Mouse (Mus musculus): ENCODE measurements at regions not wholly inside any gene's neighbourhood (a gene's known extent, or its start where the extent isn't known, plus 50 kb on each side); places are given as distances from the start of the nearest gene placed in this dataset.

GRCm38 (mm10) chr3:149253080-149253479 is 262.7 kb upstream of the Adgrl2 start:
- H3K27ac ChIP-seq (ENCODE audit: low read depth, low read length) = no peak overlapping the region

GRCm38 (mm10) chr3:149252144-149252543 is 261.8 kb upstream of the Adgrl2 start:
- H3K4me3 ChIP-seq (ENCODE audit: low read depth, low read length) = no peak overlapping the region
- ATAC-seq = no peak
- no peak overlapping the region for H3K27ac ChIP-seq (ENCODE audit: low read depth, low read length)
- H3K4me1 ChIP-seq (replicated peaks; ENCODE audit: control insufficient read depth, insufficient read depth, low read length) = no peaks in the 10 kb centered on the region
- no peaks in the 10 kb centered on the region for H3K27me3 ChIP-seq (replicated peaks; ENCODE audit: control insufficient read depth, insufficient read depth, low read length)
- 78% methylated on average over 6 of the region's 6 CpGs for WGBS
- no peak overlapping the region for H3K9ac ChIP-seq (ENCODE audit: low read depth, low read length)
- H3K36me3 ChIP-seq (ENCODE audit: control insufficient read depth, insufficient read depth) = no peaks in the 10 kb centered on the region
- no peaks in the 10 kb centered on the region for H3K9me3 ChIP-seq (ENCODE audit: control insufficient read depth)
- no peak for TF ChIP-seq CTCF (IDR thresholded peaks at IDR 0.05; ENCODE audit: low read depth)
- no peak overlapping the region for H3K4me2 ChIP-seq (replicated peaks; ENCODE audit: low read depth)

More at GRCm38 (mm10) chr3:149253080-149253479, 262.7 kb upstream of the Adgrl2 start:
- no peak overlapping the region for H3K4me3 ChIP-seq (ENCODE audit: low read depth, low read length)
- no peaks in the 10 kb centered on the region for H3K36me3 ChIP-seq (ENCODE audit: control insufficient read depth, insufficient read depth)
- no peak overlapping the region for H3K9ac ChIP-seq (ENCODE audit: low read depth, low read length)
- 65% methylated on average over 6 of the region's 6 CpGs for WGBS
- no peak for TF ChIP-seq CTCF (IDR thresholded peaks at IDR 0.05; ENCODE audit: low read depth)
- H3K4me1 ChIP-seq (replicated peaks; ENCODE audit: control insufficient read depth, insufficient read depth, low read length) = no peaks in the 10 kb centered on the region
- ATAC-seq = no peak
- H3K27me3 ChIP-seq (replicated peaks; ENCODE audit: control insufficient read depth, insufficient read depth, low read length) = no peaks in the 10 kb centered on the region
- no peak overlapping the region for H3K4me2 ChIP-seq (replicated peaks; ENCODE audit: low read depth)
- H3K9me3 ChIP-seq (ENCODE audit: control insufficient read depth) = no peaks in the 10 kb centered on the region

GRCm38 (mm10) chr3:149247626-149247987 is 257.3 kb upstream of the Adgrl2 start:
- H3K27ac ChIP-seq (ENCODE audit: low read depth, low read length) = no peak overlapping the region
- no peak overlapping the region for H3K9ac ChIP-seq (ENCODE audit: low read depth, low read length)
- no peak for TF ChIP-seq CTCF (IDR thresholded peaks at IDR 0.05; ENCODE audit: low read depth)
- no peaks in the 10 kb centered on the region for H3K9me3 ChIP-seq (ENCODE audit: control insufficient read depth)
- no peak for ATAC-seq
- no peaks in the 10 kb centered on the region for H3K27me3 ChIP-seq (replicated peaks; ENCODE audit: control insufficient read depth, insufficient read depth, low read length)
- WGBS = 72% methylated on average over 6 of the region's 6 CpGs
- no peak overlapping the region for H3K4me3 ChIP-seq (ENCODE audit: low read depth, low read length)
- H3K4me2 ChIP-seq (replicated peaks; ENCODE audit: low read depth) = no peak overlapping the region
- no peaks in the 10 kb centered on the region for H3K36me3 ChIP-seq (ENCODE audit: control insufficient read depth, insufficient read depth)
- H3K4me1 ChIP-seq (replicated peaks; ENCODE audit: control insufficient read depth, insufficient read depth, low read length) = no peaks in the 10 kb centered on the region

- no peaks in the 10 kb centered on the region for H3K4me1 ChIP-seq (replicated peaks; ENCODE audit: control insufficient read depth, insufficient read depth, low read length)
- no peaks in the 10 kb centered on the region for H3K9me3 ChIP-seq (ENCODE audit: control insufficient read depth)
- H3K4me3 ChIP-seq (ENCODE audit: low read depth, low read length) = no peak overlapping the region
- no peak overlapping the region for H3K9ac ChIP-seq (ENCODE audit: low read depth, low read length)
- no peaks in the 10 kb centered on the region for H3K36me3 ChIP-seq (ENCODE audit: control insufficient read depth, insufficient read depth)
- no peak for ATAC-seq
- TF ChIP-seq CTCF (IDR thresholded peaks at IDR 0.05; ENCODE audit: low read depth) = no peak
- WGBS = 66% methylated on average over 10 of the region's 10 CpGs
- no peak overlapping the region for H3K4me2 ChIP-seq (replicated peaks; ENCODE audit: low read depth)
- H3K27me3 ChIP-seq (replicated peaks; ENCODE audit: control insufficient read depth, insufficient read depth, low read length) = no peaks in the 10 kb centered on the region
- no peak overlapping the region for H3K27ac ChIP-seq (ENCODE audit: low read depth, low read length)
Observed at GRCm38 (mm10) chr3:149246935-149247625, 256.7 kb upstream of the Adgrl2 start.

- ATAC-seq = peak; percentile 41; the same call in 1 of the 2 replicates
- 69% methylated on average over 3 of the region's 3 CpGs for WGBS
Observed at GRCm38 (mm10) chr3:149239664-149240063, 249.3 kb upstream of the Adgrl2 start.

GRCm38 (mm10) chr3:149238076-149238475 is 247.7 kb upstream of the Adgrl2 start:
- Histone ChIP-seq H3K27me3 (replicated peaks; ENCODE audit: control insufficient read depth, insufficient read depth, low read length) (no peaks in the 10 kb centered on the region), H3K27ac (ENCODE audit: low read depth, low read length) (no peak overlapping the region), H3K4me2 (replicated peaks; ENCODE audit: low read depth) (no peak overlapping the region), H3K9ac (ENCODE audit: low read depth, low read length) (no peak overlapping the region), H3K4me3 (ENCODE audit: low read depth, low read length) (no peak overlapping the region), H3K4me1 (replicated peaks; ENCODE audit: control insufficient read depth, insufficient read depth, low read length) (no peaks in the 10 kb centered on the region), H3K9me3 (ENCODE audit: control insufficient read depth) (no peaks in the 10 kb centered on the region), H3K36me3 (ENCODE audit: control insufficient read depth, insufficient read depth) (no peaks in the 10 kb centered on the region)
- ATAC-seq = no peak
- TF ChIP-seq CTCF (IDR thresholded peaks at IDR 0.05; ENCODE audit: low read depth) = no peak
- 92% methylated on average over 5 of the region's 5 CpGs for WGBS

More at GRCm38 (mm10) chr3:149239664-149240063, 249.3 kb upstream of the Adgrl2 start:
- Histone ChIP-seq H3K9me3 (ENCODE audit: control insufficient read depth) (no peaks in the 10 kb centered on the region), H3K4me2 (replicated peaks; ENCODE audit: low read depth) (no peak overlapping the region), H3K36me3 (ENCODE audit: control insufficient read depth, insufficient read depth) (no peaks in the 10 kb centered on the region), H3K27ac (ENCODE audit: low read depth, low read length) (no peak overlapping the region), H3K27me3 (replicated peaks; ENCODE audit: control insufficient read depth, insufficient read depth, low read length) (no peaks in the 10 kb centered on the region), H3K9ac (ENCODE audit: low read depth, low read length) (no peak overlapping the region), H3K4me3 (ENCODE audit: low read depth, low read length) (no peak overlapping the region), H3K4me1 (replicated peaks; ENCODE audit: control insufficient read depth, insufficient read depth, low read length) (no peaks in the 10 kb centered on the region)
- no peak for TF ChIP-seq CTCF (IDR thresholded peaks at IDR 0.05; ENCODE audit: low read depth)

Measured in intestine, postnatal 0 days (tissue).